Mouse (Mus musculus): ENCODE data around the gene Ggt6. TPM values are rescaled to one million over a fixed set of nuclear protein-coding genes. Genes with fewer than 3 reads are reported as not detected.
A peak's percentile ranks its signal among the peaks of the same experiment; 100 is the strongest.
"Not testable (repeated sequence)": the region's sequence is repeated elsewhere in the genome, so short reads cannot be mapped to it uniquely, and the experiment has no call there.

Gene Ggt6
- polyA plus RNA-seq, 1 experiment from 2014 or later, result not detected

- no peaks in the 10 kb centered on the region for H3K9me3 ChIP-seq
- H3K27me3 ChIP-seq (ENCODE audit: insufficient read depth, poor library complexity, severe bottlenecking), result no peaks in the 10 kb centered on the region
- peak; percentile 88 for DNase-seq (ENCODE audit: low spot score)
- H3K36me3 ChIP-seq, result no peaks in the 10 kb centered on the region
- H3K27ac ChIP-seq, result peak overlapping the region; percentile 93
- H3K4me3 ChIP-seq, result 0 out of 2 replicates have a peak overlapping the region, but pooled peaks have one; percentile 9
- whole genome bisulfite sequencing, result 15% methylated on average over 8 of the region's 8 CpGs
- H3K4me1 ChIP-seq, result peaks cover 82% of the 10 kb centered on the region
Measured at GRCm38 (mm10) chr11:72415155-72415554, 20.2 kb upstream of the Ggt6 start.

- Histone ChIP-seq H3K4me3 (no peak overlapping the region), H3K27ac (peak overlapping the region; percentile 93), H3K36me3 (no peaks in the 10 kb centered on the region), H3K9me3 (no peaks in the 10 kb centered on the region), H3K4me1 (peaks cover 69% of the 10 kb centered on the region), H3K27me3 (ENCODE audit: insufficient read depth, poor library complexity, severe bottlenecking) (no peaks in the 10 kb centered on the region)
- no peak for DNase-seq (ENCODE audit: low spot score)
- WGBS, result 29% methylated on average over 5 of the region's 5 CpGs
Measured at GRCm38 (mm10) chr11:72416666-72417065, 18.7 kb upstream of the Ggt6 start.

GRCm38 (mm10) chr11:72417376-72417775 is 17.9 kb upstream of the Ggt6 start:
- H3K9me3 ChIP-seq, result no peaks in the 10 kb centered on the region
- H3K4me1 ChIP-seq, result peaks cover 62% of the 10 kb centered on the region
- no peaks in the 10 kb centered on the region for H3K27me3 ChIP-seq (ENCODE audit: insufficient read depth, poor library complexity, severe bottlenecking)
- 8% methylated on average over 4 of the region's 4 CpGs for WGBS
- no peaks in the 10 kb centered on the region for H3K36me3 ChIP-seq
- peak overlapping the region; percentile 93 for H3K27ac ChIP-seq
- H3K4me3 ChIP-seq, result peak overlapping the region; percentile 5; the same call in 1 of the 2 replicates
- no peak for DNase-seq (ENCODE audit: low spot score)

- Histone ChIP-seq H3K4me3 (no peak overlapping the region), H3K27me3 (ENCODE audit: insufficient read depth, poor library complexity, severe bottlenecking) (no peaks in the 10 kb centered on the region), H3K27ac (peak overlapping the region; percentile 93), H3K4me1 (peaks cover 54% of the 10 kb centered on the region), H3K9me3 (no peaks in the 10 kb centered on the region), H3K36me3 (no peaks in the 10 kb centered on the region)
- WGBS, result 37% methylated on average over 8 of the region's 8 CpGs
- DNase-seq (ENCODE audit: low spot score), result no peak
Measured at GRCm38 (mm10) chr11:72418227-72418626, 17.1 kb upstream of the Ggt6 start.

- no peaks in the 10 kb centered on the region for H3K9me3 ChIP-seq
- H3K27me3 ChIP-seq (ENCODE audit: insufficient read depth, poor library complexity, severe bottlenecking), result no peaks in the 10 kb centered on the region
- peak overlapping the region; percentile 93; the same call in 1 of the 2 replicates for H3K27ac ChIP-seq
- 88% methylated on average over 6 of the region's 6 CpGs for WGBS
- peaks cover 46% of the 10 kb centered on the region for H3K4me1 ChIP-seq
- DNase-seq (ENCODE audit: low spot score), result no peak
- H3K4me3 ChIP-seq, result no peak overlapping the region
- no peaks in the 10 kb centered on the region for H3K36me3 ChIP-seq
Measured at GRCm38 (mm10) chr11:72419006-72419405, 16.3 kb upstream of the Ggt6 start.

- no peak for DNase-seq (ENCODE audit: low spot score)
- no peaks in the 10 kb centered on the region for H3K9me3 ChIP-seq
- H3K4me1 ChIP-seq, result peaks cover 30% of the 10 kb centered on the region
- no peaks in the 10 kb centered on the region for H3K27me3 ChIP-seq (ENCODE audit: insufficient read depth, poor library complexity, severe bottlenecking)
- no peaks in the 10 kb centered on the region for H3K36me3 ChIP-seq
- WGBS, result 83% methylated on average over 6 of the region's 6 CpGs
- no peak overlapping the region for H3K27ac ChIP-seq
- no peak overlapping the region for H3K4me3 ChIP-seq
Measured at GRCm38 (mm10) chr11:72420460-72421122, 14.7 kb upstream of the Ggt6 start.

GRCm38 (mm10) chr11:72421518-72422278 is 13.6 kb upstream of the Ggt6 start:
- 85% methylated on average over 11 of the region's 11 CpGs for WGBS
- H3K4me3 ChIP-seq, result no peak overlapping the region

GRCm38 (mm10) chr11:72423686-72424085 is 11.6 kb upstream of the Ggt6 start:
- Histone ChIP-seq H3K27me3 (ENCODE audit: insufficient read depth, poor library complexity, severe bottlenecking) (no peaks in the 10 kb centered on the region), H3K4me3 (no peak overlapping the region), H3K27ac (no peak overlapping the region), H3K36me3 (no peaks in the 10 kb centered on the region), H3K4me1 (no peaks in the 10 kb centered on the region), H3K9me3 (no peaks in the 10 kb centered on the region)
- WGBS, result 84% methylated on average over 4 of the region's 4 CpGs
- no peak for DNase-seq (ENCODE audit: low spot score)

More at GRCm38 (mm10) chr11:72421518-72422278, 13.6 kb upstream of the Ggt6 start:
- no peaks in the 10 kb centered on the region for H3K36me3 ChIP-seq
- no peak overlapping the region for H3K27ac ChIP-seq
- peaks cover 19% of the 10 kb centered on the region for H3K4me1 ChIP-seq
- no peak for DNase-seq (ENCODE audit: low spot score)
- no peaks in the 10 kb centered on the region for H3K9me3 ChIP-seq
- H3K27me3 ChIP-seq (ENCODE audit: insufficient read depth, poor library complexity, severe bottlenecking), result no peaks in the 10 kb centered on the region

GRCm38 (mm10) chr11:72425201-72425600 is 10.1 kb upstream of the Ggt6 start:
- Histone ChIP-seq H3K9me3 (no peaks in the 10 kb centered on the region), H3K27me3 (ENCODE audit: insufficient read depth, poor library complexity, severe bottlenecking) (no peaks in the 10 kb centered on the region), H3K4me1 (no peaks in the 10 kb centered on the region), H3K36me3 (no peaks in the 10 kb centered on the region), H3K27ac (no peak overlapping the region), H3K4me3 (no peak overlapping the region)
- DNase-seq (ENCODE audit: low spot score), result no peak

- Histone ChIP-seq H3K4me1 (no peaks in the 10 kb centered on the region), H3K27me3 (ENCODE audit: insufficient read depth, poor library complexity, severe bottlenecking) (no peaks in the 10 kb centered on the region), H3K4me3 (no peak overlapping the region), H3K9me3 (no peaks in the 10 kb centered on the region), H3K27ac (no peak overlapping the region), H3K36me3 (no peaks in the 10 kb centered on the region)
- no peak for DNase-seq (ENCODE audit: low spot score)
Measured at GRCm38 (mm10) chr11:72426884-72427283, 8.4 kb upstream of the Ggt6 start.

GRCm38 (mm10) chr11:72428694-72429093 is 6.6 kb upstream of the Ggt6 start:
- Histone ChIP-seq H3K27me3 (ENCODE audit: insufficient read depth, poor library complexity, severe bottlenecking) (no peaks in the 10 kb centered on the region), H3K27ac (peak overlapping the region; percentile 62; the same call in 1 of the 2 replicates), H3K4me1 (no peaks in the 10 kb centered on the region), H3K36me3 (no peaks in the 10 kb centered on the region), H3K4me3 (peak overlapping the region; percentile 33; the same call in 1 of the 2 replicates), H3K9me3 (no peaks in the 10 kb centered on the region)
- DNase-seq (ENCODE audit: low spot score), result peak; percentile 92
- 5% methylated on average over 5 of the region's 5 CpGs for WGBS

- DNase-seq (ENCODE audit: low spot score), result peak; percentile 92
- Histone ChIP-seq H3K27ac (peak overlapping the region; percentile 62; the same call in 1 of the 2 replicates), H3K27me3 (ENCODE audit: insufficient read depth, poor library complexity, severe bottlenecking) (no peaks in the 10 kb centered on the region), H3K4me1 (no peaks in the 10 kb centered on the region), H3K4me3 (peak overlapping the region; percentile 33; the same call in 1 of the 2 replicates), H3K9me3 (no peaks in the 10 kb centered on the region), H3K36me3 (no peaks in the 10 kb centered on the region)
- WGBS, result 41% methylated on average over 7 of the region's 7 CpGs
Measured at GRCm38 (mm10) chr11:72429288-72429690, 6.0 kb upstream of the Ggt6 start.

- not testable (repeated sequence) for H3K27me3 ChIP-seq (ENCODE audit: insufficient read depth, poor library complexity, severe bottlenecking); H3K27ac ChIP-seq; H3K36me3 ChIP-seq; H3K9me3 ChIP-seq; DNase-seq (ENCODE audit: low spot score); H3K4me3 ChIP-seq; H3K4me1 ChIP-seq
- WGBS, result 68% methylated on average over 9 of the region's 9 CpGs
Measured at GRCm38 (mm10) chr11:72430311-72431068, 4.8 kb upstream of the Ggt6 start.
